Mouse (Mus musculus): Measurements from ENCODE around the gene Plxnc1. TPM values are rescaled to one million over a fixed set of nuclear protein-coding genes. Genes with fewer than 3 reads are reported as not detected.

Gene Plxnc1
- polyA plus RNA-seq, 1 experiment, result 1.3 TPM

- no peaks in the 10 kb centered on the region for H3K9me3 ChIP-seq (replicated peaks; ENCODE audit: control insufficient read depth, insufficient read depth, low read length, poor library complexity, severe bottlenecking)
- no peak overlapping the region for H3K4me3 ChIP-seq (ENCODE audit: low read depth, low read length)
- H3K27ac ChIP-seq (ENCODE audit: insufficient read depth, low read length), result no peak overlapping the region
- no peak overlapping the region for H3K9ac ChIP-seq (ENCODE audit: low read depth, poor library complexity, severe bottlenecking)
- no peaks in the 10 kb centered on the region for H3K27me3 ChIP-seq (ENCODE audit: control insufficient read depth, insufficient read depth, low read length, poor library complexity, severe bottlenecking)
- H3K4me1 ChIP-seq (ENCODE audit: control insufficient read depth, insufficient read depth, low read length), result no peaks in the 10 kb centered on the region
- no peaks in the 10 kb centered on the region for H3K36me3 ChIP-seq (ENCODE audit: control insufficient read depth, insufficient read depth, low read length, poor library complexity, severe bottlenecking)
- TF ChIP-seq CTCF (IDR thresholded peaks at IDR 0.05; ENCODE audit: low read depth, low read length) (no peak), POLR2A (IDR thresholded peaks at IDR 0.05; ENCODE audit: insufficient read depth, low read length) (no peak), EP300 (IDR thresholded peaks at IDR 0.05; ENCODE audit: insufficient read depth, low read depth, low read length) (no peak)
These were observed 24.1 kb downstream of the Plxnc1 start for GRCm38 (mm10) chr10:94920526-94920925.

- no peak overlapping the region for H3K4me3 ChIP-seq (ENCODE audit: low read depth, low read length)
- TF ChIP-seq EP300 (IDR thresholded peaks at IDR 0.05; ENCODE audit: insufficient read depth, low read depth, low read length), result no peak
- H3K9me3 ChIP-seq (replicated peaks; ENCODE audit: control insufficient read depth, insufficient read depth, low read length, poor library complexity, severe bottlenecking), result no peaks in the 10 kb centered on the region
- H3K27me3 ChIP-seq (ENCODE audit: control insufficient read depth, insufficient read depth, low read length, poor library complexity, severe bottlenecking), result no peaks in the 10 kb centered on the region
- H3K27ac ChIP-seq (ENCODE audit: insufficient read depth, low read length), result no peak overlapping the region
- no peaks in the 10 kb centered on the region for H3K36me3 ChIP-seq (ENCODE audit: control insufficient read depth, insufficient read depth, low read length, poor library complexity, severe bottlenecking)
- H3K9ac ChIP-seq (ENCODE audit: low read depth, poor library complexity, severe bottlenecking), result no peak overlapping the region
- H3K4me1 ChIP-seq (ENCODE audit: control insufficient read depth, insufficient read depth, low read length), result no peaks in the 10 kb centered on the region
These were observed 24.7 kb downstream of the Plxnc1 start for GRCm38 (mm10) chr10:94919960-94920359.

- Histone ChIP-seq H3K4me1 (ENCODE audit: control insufficient read depth, insufficient read depth, low read length) (no peaks in the 10 kb centered on the region), H3K27ac (ENCODE audit: insufficient read depth, low read length) (no peak overlapping the region), H3K4me3 (ENCODE audit: low read depth, low read length) (no peak overlapping the region), H3K9ac (ENCODE audit: low read depth, poor library complexity, severe bottlenecking) (no peak overlapping the region), H3K9me3 (replicated peaks; ENCODE audit: control insufficient read depth, insufficient read depth, low read length, poor library complexity, severe bottlenecking) (no peaks in the 10 kb centered on the region), H3K36me3 (ENCODE audit: control insufficient read depth, insufficient read depth, low read length, poor library complexity, severe bottlenecking) (no peaks in the 10 kb centered on the region), H3K27me3 (ENCODE audit: control insufficient read depth, insufficient read depth, low read length, poor library complexity, severe bottlenecking) (no peaks in the 10 kb centered on the region)
- TF ChIP-seq CTCF (IDR thresholded peaks at IDR 0.05; ENCODE audit: low read depth, low read length) (no peak), EP300 (IDR thresholded peaks at IDR 0.05; ENCODE audit: insufficient read depth, low read depth, low read length) (no peak), POLR2A (IDR thresholded peaks at IDR 0.05; ENCODE audit: insufficient read depth, low read length) (no peak)
These were observed 25.1 kb downstream of the Plxnc1 start for GRCm38 (mm10) chr10:94919552-94919951.

- Histone ChIP-seq H3K27me3 (ENCODE audit: control insufficient read depth, insufficient read depth, low read length, poor library complexity, severe bottlenecking) (no peaks in the 10 kb centered on the region), H3K4me1 (ENCODE audit: control insufficient read depth, insufficient read depth, low read length) (no peaks in the 10 kb centered on the region), H3K9ac (ENCODE audit: low read depth, poor library complexity, severe bottlenecking) (no peak overlapping the region), H3K9me3 (replicated peaks; ENCODE audit: control insufficient read depth, insufficient read depth, low read length, poor library complexity, severe bottlenecking) (no peaks in the 10 kb centered on the region), H3K36me3 (ENCODE audit: control insufficient read depth, insufficient read depth, low read length, poor library complexity, severe bottlenecking) (no peaks in the 10 kb centered on the region), H3K4me3 (ENCODE audit: low read depth, low read length) (no peak overlapping the region), H3K27ac (ENCODE audit: insufficient read depth, low read length) (no peak overlapping the region)
- no peak for TF ChIP-seq CTCF (IDR thresholded peaks at IDR 0.05; ENCODE audit: low read depth, low read length)
- TF ChIP-seq EP300 (IDR thresholded peaks at IDR 0.05; ENCODE audit: insufficient read depth, low read depth, low read length), result no peak
- no peak for TF ChIP-seq POLR2A (IDR thresholded peaks at IDR 0.05; ENCODE audit: insufficient read depth, low read length)
These were observed 26.0 kb downstream of the Plxnc1 start for GRCm38 (mm10) chr10:94918618-94919017.

- Histone ChIP-seq H3K27me3 (ENCODE audit: control insufficient read depth, insufficient read depth, low read length, poor library complexity, severe bottlenecking) (no peaks in the 10 kb centered on the region), H3K27ac (ENCODE audit: insufficient read depth, low read length) (no peak overlapping the region), H3K9me3 (replicated peaks; ENCODE audit: control insufficient read depth, insufficient read depth, low read length, poor library complexity, severe bottlenecking) (no peaks in the 10 kb centered on the region), H3K9ac (ENCODE audit: low read depth, poor library complexity, severe bottlenecking) (no peak overlapping the region), H3K36me3 (ENCODE audit: control insufficient read depth, insufficient read depth, low read length, poor library complexity, severe bottlenecking) (no peaks in the 10 kb centered on the region), H3K4me3 (ENCODE audit: low read depth, low read length) (no peak overlapping the region), H3K4me1 (ENCODE audit: control insufficient read depth, insufficient read depth, low read length) (no peaks in the 10 kb centered on the region)
- TF ChIP-seq POLR2A (IDR thresholded peaks at IDR 0.05; ENCODE audit: insufficient read depth, low read length), result no peak
- no peak for TF ChIP-seq EP300 (IDR thresholded peaks at IDR 0.05; ENCODE audit: insufficient read depth, low read depth, low read length)
- no peak for TF ChIP-seq CTCF (IDR thresholded peaks at IDR 0.05; ENCODE audit: low read depth, low read length)
These were observed 26.6 kb downstream of the Plxnc1 start for GRCm38 (mm10) chr10:94917990-94918389.

GRCm38 (mm10) chr10:94917354-94917753 lies 27.3 kb downstream of the Plxnc1 start:
- no peaks in the 10 kb centered on the region for H3K36me3 ChIP-seq (ENCODE audit: control insufficient read depth, insufficient read depth, low read length, poor library complexity, severe bottlenecking)
- H3K27me3 ChIP-seq (ENCODE audit: control insufficient read depth, insufficient read depth, low read length, poor library complexity, severe bottlenecking), result no peaks in the 10 kb centered on the region
- no peaks in the 10 kb centered on the region for H3K9me3 ChIP-seq (replicated peaks; ENCODE audit: control insufficient read depth, insufficient read depth, low read length, poor library complexity, severe bottlenecking)
- no peak for TF ChIP-seq CTCF (IDR thresholded peaks at IDR 0.05; ENCODE audit: low read depth, low read length)
- no peak for TF ChIP-seq EP300 (IDR thresholded peaks at IDR 0.05; ENCODE audit: insufficient read depth, low read depth, low read length)
- TF ChIP-seq POLR2A (IDR thresholded peaks at IDR 0.05; ENCODE audit: insufficient read depth, low read length), result no peak
- H3K4me3 ChIP-seq (ENCODE audit: low read depth, low read length), result no peak overlapping the region
- H3K9ac ChIP-seq (ENCODE audit: low read depth, poor library complexity, severe bottlenecking), result no peak overlapping the region
- H3K27ac ChIP-seq (ENCODE audit: insufficient read depth, low read length), result no peak overlapping the region
- no peaks in the 10 kb centered on the region for H3K4me1 ChIP-seq (ENCODE audit: control insufficient read depth, insufficient read depth, low read length)
